Mouse (Mus musculus): Measurements from ENCODE around the gene Cactin. TPM values are rescaled to one million over a fixed set of nuclear protein-coding genes. Genes with fewer than 3 reads are reported as not detected.
A peak's percentile ranks its signal among the peaks of the same experiment; 100 is the strongest.

Cactin gene
- polyA plus RNA-seq, 1 experiment from 2014 or later, result 18.7 TPM

GRCm38 (mm10) chr10:81363436-81364346 is 42.8 kb downstream of the Cactin start:
- 62% methylated on average over 54 of the region's 54 CpGs for WGBS (ENCODE audit: insufficient replicate concordance)
- H3K4me1 ChIP-seq (ENCODE audit: control insufficient read depth, low read depth, low read length), result peaks cover 85% of the 10 kb centered on the region
- no peak for ATAC-seq (ENCODE audit: low read depth)

DNA sequence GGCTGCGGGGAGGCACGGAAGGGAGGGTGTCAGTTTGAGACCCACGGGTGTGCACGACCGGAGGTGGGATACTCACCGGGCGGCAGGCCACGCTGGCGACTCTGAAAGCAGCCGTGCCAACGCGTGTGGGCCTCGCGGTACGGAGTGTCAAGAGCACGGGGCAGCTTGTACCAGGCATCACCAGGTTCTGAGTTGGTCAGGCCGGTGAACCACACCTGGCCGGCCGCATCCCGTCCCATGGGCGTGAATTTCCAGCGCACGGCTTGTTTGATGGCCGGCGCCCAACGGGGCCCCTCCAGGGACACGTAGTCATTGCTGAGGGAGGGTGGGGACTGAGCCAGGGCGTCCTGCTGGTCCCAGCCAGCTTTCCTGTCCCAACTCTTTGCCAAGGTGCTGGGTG is 43.8 kb downstream of the Cactin start:
- H3K4me1 ChIP-seq (ENCODE audit: control insufficient read depth, low read depth, low read length), result peaks cover 75% of the 10 kb centered on the region
- H3K27ac ChIP-seq (ENCODE audit: low read length), result peak overlapping the region; percentile 78
- H3K27me3 ChIP-seq (ENCODE audit: control insufficient read depth, insufficient read depth, low read depth, low read length), result no peaks in the 10 kb centered on the region
- 58% methylated on average over 28 of the region's 28 CpGs for WGBS (ENCODE audit: insufficient replicate concordance)
- no peak overlapping the region for H3K4me2 ChIP-seq (ENCODE audit: low read depth, low read length)
- peaks cover 48% of the 10 kb centered on the region for H3K36me3 ChIP-seq (ENCODE audit: control insufficient read depth, insufficient read depth)
- no peak for ATAC-seq (ENCODE audit: low read depth)
- no peaks in the 10 kb centered on the region for H3K9me3 ChIP-seq (replicated peaks; ENCODE audit: control insufficient read depth, low read length)
- peak overlapping the region; percentile 15; the same call in 1 of the 2 replicates for H3K9ac ChIP-seq (ENCODE audit: low read depth, low read length)
- H3K4me3 ChIP-seq (ENCODE audit: low read depth, low read length), result no peak overlapping the region

More at GRCm38 (mm10) chr10:81363436-81364346, 42.8 kb downstream of the Cactin start:
- Histone ChIP-seq H3K36me3 (ENCODE audit: control insufficient read depth, insufficient read depth) (peaks cover 38% of the 10 kb centered on the region), H3K27me3 (ENCODE audit: control insufficient read depth, insufficient read depth, low read depth, low read length) (no peaks in the 10 kb centered on the region), H3K9ac (ENCODE audit: low read depth, low read length) (peak overlapping the region; percentile 47), H3K27ac (ENCODE audit: low read length) (peak overlapping the region; percentile 84), H3K4me3 (ENCODE audit: low read depth, low read length) (no peak overlapping the region), H3K9me3 (replicated peaks; ENCODE audit: control insufficient read depth, low read length) (no peaks in the 10 kb centered on the region), H3K4me2 (ENCODE audit: low read depth, low read length) (peak overlapping the region; percentile 55; the same call in 1 of the 2 replicates)

DNA sequence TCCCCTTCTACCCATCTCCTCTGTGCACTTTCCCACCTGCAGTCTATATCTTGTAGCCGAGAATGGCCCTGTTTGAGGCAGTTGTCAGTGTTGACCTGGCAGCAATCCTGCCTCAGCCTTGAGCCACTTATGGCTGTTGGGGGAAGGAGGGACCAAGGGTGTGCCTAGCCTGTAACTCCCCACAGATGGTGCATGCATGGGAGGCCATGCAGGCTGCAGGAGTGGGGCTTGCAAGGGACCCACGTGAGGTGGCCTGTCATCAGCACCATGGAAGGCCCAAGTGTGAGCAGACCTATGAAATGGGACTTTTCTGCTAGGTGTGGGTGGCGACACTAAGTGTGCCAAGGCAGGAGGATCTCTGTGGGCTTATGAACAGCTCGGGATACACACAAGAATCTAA is 44.2 kb downstream of the Cactin start:
- Histone ChIP-seq H3K4me2 (ENCODE audit: low read depth, low read length) (no peak overlapping the region), H3K4me3 (ENCODE audit: low read depth, low read length) (no peak overlapping the region), H3K9me3 (replicated peaks; ENCODE audit: control insufficient read depth, low read length) (no peaks in the 10 kb centered on the region), H3K9ac (ENCODE audit: low read depth, low read length) (peak overlapping the region; percentile 15; the same call in 1 of the 2 replicates), H3K27ac (ENCODE audit: low read length) (peak overlapping the region; percentile 78), H3K27me3 (ENCODE audit: control insufficient read depth, insufficient read depth, low read depth, low read length) (no peaks in the 10 kb centered on the region), H3K4me1 (ENCODE audit: control insufficient read depth, low read depth, low read length) (peaks cover 71% of the 10 kb centered on the region), H3K36me3 (ENCODE audit: control insufficient read depth, insufficient read depth) (peaks cover 52% of the 10 kb centered on the region)
- no peak for ATAC-seq (ENCODE audit: low read depth)
- WGBS (ENCODE audit: insufficient replicate concordance), result 42% methylated on average over 4 of the region's 4 CpGs

DNA sequence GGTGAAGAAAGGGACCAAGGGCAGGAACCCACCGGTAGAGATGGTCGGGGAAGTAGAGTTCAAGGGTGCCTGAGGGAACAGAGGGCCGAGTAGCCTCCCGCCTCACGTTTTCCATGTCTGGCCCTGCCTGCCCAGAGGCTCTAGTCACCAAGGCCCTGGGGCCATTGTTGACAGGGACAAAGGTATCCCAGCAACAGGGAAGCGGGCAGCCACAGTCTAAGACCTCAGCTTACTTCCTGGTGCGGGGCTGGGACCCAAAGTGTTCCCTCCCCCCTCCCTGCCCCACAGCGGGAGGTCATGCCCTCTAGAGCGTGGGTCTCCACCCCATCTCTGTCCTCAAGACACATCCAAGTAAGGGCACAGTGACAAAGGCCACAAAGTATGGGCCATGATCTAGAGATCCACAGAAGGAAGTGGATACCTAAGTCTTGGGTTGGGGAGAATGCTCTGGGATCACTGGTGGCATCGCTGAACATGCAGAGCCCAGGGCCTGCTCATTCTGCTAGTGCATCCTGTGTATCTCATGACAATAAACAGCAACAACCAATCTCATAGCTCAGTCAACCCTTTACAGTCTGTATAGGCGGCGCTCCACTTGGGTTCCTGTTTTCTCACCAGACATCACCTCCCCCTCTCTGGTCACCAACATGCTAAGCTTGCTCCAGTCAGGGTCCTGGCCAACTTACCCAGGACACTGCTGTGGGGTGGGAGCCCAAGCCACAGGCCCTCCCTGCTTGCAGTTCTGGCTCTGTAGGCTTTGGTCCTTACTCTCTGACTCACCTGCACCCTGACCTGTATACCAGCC is 45.0 kb downstream of the Cactin start, which contains the start of gene 4930404N11Rik:
Gene 4930404N11Rik (minus strand): TSS at position 145 of the 805 bp plus-strand sequence.
- peak within 1 kb of the TSS; percentile 15; the same call in 1 of the 2 replicates for H3K9ac ChIP-seq (ENCODE audit: low read depth, low read length)
- no peaks in the 10 kb centered on the region for H3K27me3 ChIP-seq (ENCODE audit: control insufficient read depth, insufficient read depth, low read depth, low read length)
- peaks cover 59% of the 10 kb centered on the region for H3K36me3 ChIP-seq (ENCODE audit: control insufficient read depth, insufficient read depth)
- peak within 1 kb of the TSS; percentile 78 for H3K27ac ChIP-seq (ENCODE audit: low read length)
- H3K9me3 ChIP-seq (replicated peaks; ENCODE audit: control insufficient read depth, low read length), result no peaks in the 10 kb centered on the region
- peaks cover 63% of the 10 kb centered on the region for H3K4me1 ChIP-seq (ENCODE audit: control insufficient read depth, low read depth, low read length)
- whole genome bisulfite sequencing (ENCODE audit: insufficient replicate concordance), result 29% methylated on average over 12 of the region's 12 CpGs
- H3K4me2 ChIP-seq (ENCODE audit: low read depth, low read length), result no peak within 1 kb of the TSS
- peak; percentile 0; the same call in 1 of the 2 replicates for ATAC-seq (ENCODE audit: low read depth)
- H3K4me3 ChIP-seq (ENCODE audit: low read depth, low read length), result no peak within 1 kb of the TSS

GRCm38 (mm10) chr10:81366477-81367206 is 45.7 kb downstream of the Cactin start:
- H3K36me3 ChIP-seq (ENCODE audit: control insufficient read depth, insufficient read depth), result peaks cover 62% of the 10 kb centered on the region
- H3K9ac ChIP-seq (ENCODE audit: low read depth, low read length), result no peak overlapping the region
- no peaks in the 10 kb centered on the region for H3K9me3 ChIP-seq (replicated peaks; ENCODE audit: control insufficient read depth, low read length)
- peaks cover 56% of the 10 kb centered on the region for H3K4me1 ChIP-seq (ENCODE audit: control insufficient read depth, low read depth, low read length)
- ATAC-seq (ENCODE audit: low read depth), result peak; percentile 1; the same call in 1 of the 2 replicates
- H3K4me2 ChIP-seq (ENCODE audit: low read depth, low read length), result no peak overlapping the region
- H3K4me3 ChIP-seq (ENCODE audit: low read depth, low read length), result no peak overlapping the region
- 62% methylated on average over 6 of the region's 6 CpGs for WGBS (ENCODE audit: insufficient replicate concordance)
- H3K27me3 ChIP-seq (ENCODE audit: control insufficient read depth, insufficient read depth, low read depth, low read length), result no peaks in the 10 kb centered on the region
- H3K27ac ChIP-seq (ENCODE audit: low read length), result peak overlapping the region; percentile 78

GRCm38 (mm10) chr10:81367207-81367495 is 46.2 kb downstream of the Cactin start:
- H3K27me3 ChIP-seq (ENCODE audit: control insufficient read depth, insufficient read depth, low read depth, low read length), result no peaks in the 10 kb centered on the region
- 83% methylated on average over 6 of the region's 6 CpGs for WGBS (ENCODE audit: insufficient replicate concordance)
- H3K27ac ChIP-seq (ENCODE audit: low read length), result no peak overlapping the region
- no peak overlapping the region for H3K9ac ChIP-seq (ENCODE audit: low read depth, low read length)
- H3K4me1 ChIP-seq (ENCODE audit: control insufficient read depth, low read depth, low read length), result peaks cover 51% of the 10 kb centered on the region
- no peak overlapping the region for H3K4me2 ChIP-seq (ENCODE audit: low read depth, low read length)
- no peak overlapping the region for H3K4me3 ChIP-seq (ENCODE audit: low read depth, low read length)
- peaks cover 67% of the 10 kb centered on the region for H3K36me3 ChIP-seq (ENCODE audit: control insufficient read depth, insufficient read depth)
- H3K9me3 ChIP-seq (replicated peaks; ENCODE audit: control insufficient read depth, low read length), result no peaks in the 10 kb centered on the region
- no peak for ATAC-seq (ENCODE audit: low read depth)

- Histone ChIP-seq H3K4me2 (ENCODE audit: low read depth, low read length) (peak overlapping the region; percentile 71), H3K9ac (ENCODE audit: low read depth, low read length) (peak overlapping the region; percentile 15), H3K9me3 (replicated peaks; ENCODE audit: control insufficient read depth, low read length) (no peaks in the 10 kb centered on the region), H3K4me3 (ENCODE audit: low read depth, low read length) (peak overlapping the region; percentile 85), H3K27me3 (ENCODE audit: control insufficient read depth, insufficient read depth, low read depth, low read length) (no peaks in the 10 kb centered on the region), H3K36me3 (ENCODE audit: control insufficient read depth, insufficient read depth) (peaks cover 58% of the 10 kb centered on the region), H3K27ac (ENCODE audit: low read length) (peak overlapping the region; percentile 88; the same call in 1 of the 2 replicates), H3K4me1 (ENCODE audit: control insufficient read depth, low read depth, low read length) (peaks cover 46% of the 10 kb centered on the region)
- 88% methylated on average over 10 of the region's 10 CpGs for WGBS (ENCODE audit: insufficient replicate concordance)
- ATAC-seq (ENCODE audit: low read depth), result no peak
Observed at GRCm38 (mm10) chr10:81375322-81375721, 54.4 kb downstream of the Cactin start.
